Mouse (Mus musculus) lung, adult 18-20 months (tissue): ENCODE results near the gene En1.

Source experiments
- DNase-seq, 2 experiments: peaks; one replicate each; pipeline ENCODE4 v3.0.0; 2022; ENCODE audit warnings: mixed read lengths in 2 of 2

The En1 gene

GRCm38 (mm10) chr1:120628821-120629220 lies 26.6 kb downstream of the En1 start:
- DNase-seq = no peak

DNA sequence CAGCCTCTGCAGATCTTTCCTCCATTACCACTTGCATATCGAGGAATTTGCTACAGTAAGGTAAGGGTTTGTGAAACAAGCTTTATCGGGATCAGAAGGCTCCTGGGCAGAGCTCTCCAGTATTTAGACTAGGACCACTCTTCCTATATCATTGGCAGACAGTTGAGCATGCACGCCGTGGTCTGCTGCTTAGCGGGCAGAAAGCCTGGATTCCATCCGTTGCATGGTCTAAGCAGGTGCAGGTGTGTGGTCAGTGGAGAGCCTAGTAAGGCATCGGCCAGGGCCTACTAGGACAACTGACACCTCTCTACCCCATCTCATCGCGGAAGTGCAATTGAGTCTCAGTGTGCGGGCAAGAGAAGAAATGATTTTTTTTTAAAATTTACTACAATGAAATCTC lies 41.2 kb downstream of the En1 start:
- no peak for DNase-seq

DNA sequence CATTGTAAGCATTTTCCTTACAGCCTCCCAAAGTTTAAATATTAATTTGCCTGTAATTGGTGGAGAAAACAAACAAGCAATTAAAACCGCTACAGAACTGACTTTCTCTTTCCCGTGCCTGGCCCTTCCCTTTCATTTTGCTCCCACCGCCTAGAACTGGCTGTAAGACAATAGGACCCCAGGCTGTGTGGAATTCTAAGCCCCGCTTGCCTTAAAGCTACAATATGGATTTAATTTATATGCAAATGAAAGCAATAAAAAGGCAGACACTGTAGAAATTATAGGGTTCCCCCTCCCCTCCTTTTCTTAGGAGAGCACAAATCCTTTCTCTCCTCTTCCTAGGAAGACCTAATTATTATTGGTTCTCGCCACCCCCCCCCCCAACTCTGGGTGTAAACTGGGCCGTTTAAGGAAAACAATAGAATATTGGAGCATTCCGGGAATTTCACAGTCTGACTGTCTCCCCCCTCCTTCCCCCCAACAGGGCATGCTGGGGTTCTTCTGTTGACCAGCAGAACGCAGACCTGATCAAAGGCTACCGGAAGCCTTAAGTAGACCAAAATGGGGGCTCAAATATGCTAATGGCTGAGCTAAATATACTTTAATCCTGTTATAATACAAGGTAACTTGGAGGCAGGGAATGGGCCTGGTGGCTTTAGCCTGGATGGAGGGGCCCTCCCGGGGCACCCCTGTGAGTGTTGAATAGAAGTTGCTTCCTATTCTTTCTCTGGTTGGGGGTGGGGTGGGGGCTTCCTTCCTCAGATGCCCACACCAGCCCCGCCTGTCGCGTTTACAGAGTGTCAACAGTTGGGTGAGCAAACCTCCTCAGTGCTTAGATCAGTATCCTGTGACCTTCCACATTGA lies 41.9 kb downstream of the En1 start:
- DNase-seq = no peak

DNA sequence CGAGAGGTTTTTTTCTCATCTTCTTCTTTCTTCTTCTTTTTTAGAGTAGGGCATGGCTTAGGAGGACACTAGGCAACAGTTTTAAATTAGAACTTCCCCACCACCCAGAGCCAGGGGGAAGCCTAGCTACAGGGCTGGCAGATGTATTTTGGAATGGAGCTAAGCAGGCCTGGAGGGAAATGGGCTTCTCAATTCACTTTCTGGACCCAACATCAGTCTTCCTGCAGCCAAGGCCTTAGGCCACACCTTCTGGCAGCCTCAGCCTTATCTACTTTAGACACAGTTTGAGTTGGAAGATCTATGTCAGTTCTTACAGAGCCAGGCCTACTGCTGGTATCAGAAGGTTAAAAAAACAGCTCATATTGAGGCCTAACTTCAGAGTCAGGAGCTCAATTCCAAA lies 42.5 kb downstream of the En1 start:
- no peak for DNase-seq

DNA sequence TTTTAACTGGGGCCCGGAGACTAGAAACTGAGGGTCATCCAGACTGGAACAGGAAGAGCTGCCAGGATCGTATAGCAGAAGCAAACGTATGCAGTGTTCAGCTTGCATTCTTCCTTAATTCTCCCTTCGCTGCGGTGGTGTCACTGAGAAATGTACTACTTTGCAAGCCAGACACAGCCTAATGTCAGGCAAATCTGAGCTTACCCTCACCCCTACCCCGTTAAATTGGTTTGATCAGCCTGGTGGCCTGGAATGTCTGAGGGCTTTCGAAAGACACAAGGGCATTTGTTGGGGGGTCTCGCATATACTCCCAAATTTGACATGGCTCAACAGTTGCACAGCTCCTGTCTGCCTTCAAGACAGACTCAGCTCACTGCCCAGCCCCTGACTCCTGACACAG lies 47.9 kb downstream of the En1 start:
- no peak for DNase-seq

GRCm38 (mm10) chr1:120651997-120652396 lies 49.8 kb downstream of the En1 start:
- no peak for DNase-seq

- DNase-seq = no peak
Observed at GRCm38 (mm10) chr1:120654950-120655396, 52.8 kb downstream of the En1 start.
